Mouse (Mus musculus) gastrocnemius, postnatal 4 days (tissue): ENCODE measurements around the gene Olfr169. TPM values are rescaled to one million over a fixed set of nuclear protein-coding genes. Genes with fewer than 3 reads are reported as not detected.
"Not testable (repeated sequence)": the region's sequence is repeated elsewhere in the genome, so short reads cannot be mapped to it uniquely, and the experiment has no call there.

Source experiments
- DNase-seq, 2 experiments: peaks; one replicate each; pipeline ENCODE4 v3.0.0; 2021 to 2022; ENCODE audit warnings: low spot score in 2 of 2, mixed read lengths in 2 of 2
- long read RNA-seq, 2 experiments: library from polyadenylated mRNA; stranded (forward); transcript quantifications; one replicate each; pipeline ENCODE4 v2.0.0; 2021
- total RNA-seq, 2 experiments: library from RNA; stranded (reverse); gene quantifications; 2 replicates each; pipeline ENCODE4 v1.2.3; 2021

Gene Olfr169
- not detected for total RNA-seq
- long read RNA-seq, experiment 1: 0 reads
- long read RNA-seq, experiment 2: 0 reads

DNA sequence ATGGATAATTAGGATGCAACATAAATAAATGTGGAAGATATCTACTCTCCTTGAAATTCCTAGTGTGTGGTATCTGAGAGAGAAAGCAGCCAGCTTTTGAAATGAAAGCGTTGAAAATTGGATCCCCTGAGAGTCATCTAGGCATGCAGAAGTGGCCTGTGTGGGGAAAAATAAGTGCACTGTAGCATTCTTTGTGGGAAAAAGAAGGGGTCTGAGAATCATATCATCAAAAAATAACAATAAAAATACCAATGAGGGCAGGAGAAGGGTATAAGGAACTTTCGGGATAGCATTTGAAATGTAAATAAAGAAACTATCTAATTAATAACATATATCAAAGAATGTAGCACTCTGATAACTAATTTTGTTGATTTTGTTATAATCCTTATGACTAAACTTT, at the start of gene Olfr169:
Gene Olfr169 (minus strand): TSS at position 101 of the 400 bp plus-strand sequence.
- not testable (repeated sequence) for DNase-seq

DNA sequence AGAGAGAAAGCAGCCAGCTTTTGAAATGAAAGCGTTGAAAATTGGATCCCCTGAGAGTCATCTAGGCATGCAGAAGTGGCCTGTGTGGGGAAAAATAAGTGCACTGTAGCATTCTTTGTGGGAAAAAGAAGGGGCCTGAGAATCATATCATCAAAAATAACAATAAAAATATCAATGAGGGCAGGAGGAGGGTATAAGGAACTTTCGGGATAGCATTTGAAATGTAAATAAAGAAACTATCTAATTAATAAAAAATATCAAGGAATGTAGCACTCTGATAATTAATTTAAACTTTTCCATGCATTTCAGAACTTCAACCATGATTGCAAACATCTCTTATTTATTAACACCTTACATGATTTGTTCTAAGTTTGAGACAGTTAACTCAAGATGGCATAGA, 40.2 kb upstream of the Olfr169 start, which contains the start of gene Olfr170:
Gene Olfr170 (minus strand): TSS at position 101 of the 400 bp plus-strand sequence.
- not testable (repeated sequence) for DNase-seq

DNA sequence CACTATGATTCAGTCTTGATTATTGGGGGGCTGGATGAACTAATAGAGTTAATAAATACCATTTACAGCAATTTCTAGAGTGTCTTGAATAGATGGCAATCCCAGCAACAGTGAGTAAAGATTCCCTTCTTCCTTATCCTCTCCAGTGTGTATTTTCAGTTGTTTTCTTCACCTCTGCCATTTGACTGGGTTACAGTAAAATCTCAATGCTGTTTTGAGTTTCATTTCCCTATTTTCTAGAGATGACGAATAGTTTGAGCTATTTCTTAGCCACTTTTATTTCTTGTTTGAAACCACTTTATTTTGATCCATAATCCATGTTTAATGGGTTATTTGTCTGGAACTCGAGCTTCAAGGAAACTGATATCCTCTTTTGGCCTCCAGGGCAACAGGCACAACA, 31.6 kb upstream of the Olfr169 start:
- no peak for DNase-seq

DNA sequence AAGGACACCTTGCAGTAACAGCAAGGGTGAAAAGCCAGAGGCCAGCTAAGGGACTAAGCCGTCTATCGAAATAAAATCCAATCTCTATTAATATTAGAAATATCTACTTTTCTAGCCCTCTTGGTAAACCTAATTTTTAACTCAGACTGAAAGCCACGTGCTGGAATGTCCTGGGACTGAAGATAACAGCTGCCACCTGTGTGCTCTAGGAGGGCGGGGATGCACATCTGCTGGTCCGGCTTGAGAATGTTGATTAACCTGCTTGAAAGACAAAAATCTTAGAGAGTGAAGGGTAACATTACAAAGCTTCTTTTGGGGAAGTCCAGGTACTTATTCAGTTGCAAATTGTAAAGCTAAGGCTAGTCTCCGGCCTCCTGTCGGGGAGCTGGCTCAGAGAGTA, 18.2 kb downstream of the Olfr169 start:
- not testable (repeated sequence) for DNase-seq

DNA sequence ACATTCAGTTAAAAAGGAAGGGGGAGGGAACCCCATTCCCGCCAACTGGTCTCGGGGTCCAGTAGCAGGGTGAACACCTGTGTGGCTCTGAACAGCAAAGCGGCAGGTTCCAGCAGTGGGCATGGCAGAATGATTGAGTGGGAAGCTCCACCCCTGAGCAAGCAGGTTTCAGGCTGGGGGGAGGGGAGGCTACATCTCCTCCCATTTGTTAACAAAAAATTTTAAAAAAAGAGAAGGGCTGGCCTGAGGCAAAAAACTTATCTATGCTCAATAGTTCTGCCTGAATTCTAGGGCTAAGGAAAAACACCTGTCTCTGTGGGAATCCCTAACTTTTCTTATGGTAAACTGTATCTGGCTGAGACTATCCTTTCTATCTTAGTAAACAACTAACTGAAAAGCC, 19.4 kb downstream of the Olfr169 start:
- not testable (repeated sequence) for DNase-seq

DNA sequence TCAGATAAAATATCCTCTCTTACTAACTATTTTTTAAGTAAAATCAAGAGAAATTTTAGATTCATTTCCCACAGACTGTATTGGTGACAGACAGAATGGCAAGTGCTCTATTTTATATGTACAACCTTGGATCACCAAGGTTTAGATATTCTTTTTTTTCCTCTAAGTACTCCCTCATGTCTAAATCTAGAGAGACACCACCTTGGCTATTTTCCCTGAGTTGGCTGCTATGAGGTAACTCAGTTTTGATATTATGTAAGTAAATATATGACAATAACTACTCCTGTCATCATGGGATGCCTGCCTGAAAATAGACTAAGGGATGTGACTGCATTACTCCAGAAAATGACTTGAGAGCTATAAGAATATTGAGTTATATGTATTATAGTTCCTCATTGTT, 36.2 kb downstream of the Olfr169 start, which contains the start of gene Olfr168:
Gene Olfr168 (minus strand): TSS at position 101 of the 400 bp plus-strand sequence.
- no peak for DNase-seq

DNA sequence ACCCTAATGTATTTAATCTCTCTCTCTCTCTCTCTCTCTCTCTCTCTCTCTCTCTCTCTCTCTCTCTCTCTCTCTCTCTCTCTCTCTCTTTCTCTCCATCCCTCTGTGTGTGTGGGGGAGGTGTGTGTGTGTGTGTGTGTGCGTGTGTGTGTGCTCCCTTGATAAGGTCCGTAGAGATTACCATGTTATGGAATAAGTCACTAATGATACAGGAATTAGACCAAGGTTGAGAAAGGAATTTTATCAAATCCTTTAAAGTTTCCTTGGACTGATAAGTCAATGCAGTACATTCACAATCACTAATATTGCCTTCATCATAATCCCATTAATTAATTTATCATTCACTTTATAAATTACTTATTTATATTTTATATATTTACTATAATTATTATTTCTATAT, 49.4 kb downstream of the Olfr169 start, which contains the start of gene Olfr167:
Gene Olfr167 (minus strand): TSS at position 101 of the 400 bp plus-strand sequence.
- DNase-seq: no peak

Other genes with a start within 250 kb of the Olfr169 start
- not detected for gene Olfr165, start 148.7 kb downstream of the Olfr169 start, total RNA-seq
- gene Olfr166, start 88.1 kb downstream of the Olfr169 start, total RNA-seq: not detected
- not detected for gene Olfr167, start 49.5 kb downstream of the Olfr169 start, total RNA-seq
- not detected for gene Olfr168, start 36.3 kb downstream of the Olfr169 start, total RNA-seq
- not detected for gene Olfr170, start 40.1 kb upstream of the Olfr169 start, total RNA-seq
- gene Olfr171, start 58.1 kb upstream of the Olfr169 start, total RNA-seq: not detected
- under 1 TPM; 0.10 to 0.12 TPM for gene Lamp3, start 134.6 kb upstream of the Olfr169 start, total RNA-seq
- 1 to 10 TPM; 7.7 to 9.1 TPM for gene B3gnt5, start 188.4 kb upstream of the Olfr169 start, total RNA-seq